In genomic region chrX:60831330-60832027, GRCm38 (mm10) we compare ENCODE assay signal across 11 mouse cellular contexts.
DNase-seq lines count a peak whose midpoint lies in the region; ATAC-seq and TF ChIP-seq lines count a peak whose summit lies in the region.
"Had no signal": no experiment of that assay in that cellular context is flagged by ENCODE, and none has a peak within 500 bp of the region (broad histone marks: within the 10 kb centered on the region; RNA-seq: fewer than 3 reads in every experiment).

No protein-coding gene starts in this region.

- 27% methylated on average over 21 of the region's 22 CpGs for WGBS in midbrain, embryonic 10.5 days
- WGBS in midbrain, embryonic 16.5 days: 17% methylated on average over 20 of the region's 22 CpGs
- WGBS in forebrain, embryonic 11.5 days: 22% methylated on average over 19 of the region's 22 CpGs
- WGBS in stomach, postnatal 0 days: 39% methylated on average over 20 of the region's 22 CpGs
- 34% methylated on average over 18 of the region's 22 CpGs for WGBS in lung, postnatal 0 days

- TF ChIP-seq CTCF in stomach, postnatal 0 days (IDR thresholded peaks at IDR 0.05; ENCODE audit: low read depth): no peak
- no peak for TF ChIP-seq CTCF in lung, postnatal 0 days (IDR thresholded peaks at IDR 0.05)

- DNase-seq in midbrain, embryonic 10.5 days (ENCODE audit: low spot score): peak; percentile 67
- DNase-seq in forebrain, embryonic 11.5 days (ENCODE audit: low spot score): peak; percentile 85
- peak; percentile 24 for DNase-seq in mesoderm, embryonic 11.5 days (ENCODE audit: low read depth, low spot score)
- peak; percentile 13 for DNase-seq in stomach, postnatal 0 days (ENCODE audit: low spot score)
- no peak for DNase-seq in lung, postnatal 0 days (ENCODE audit: low spot score)
- DNase-seq in spleen, postnatal 36 days (ENCODE audit: low spot score in 2 of 2): no peak
- no peak for DNase-seq in ovary, adult 18-20 months (ENCODE audit: low spot score)
- DNase-seq: adrenal gland, adult 8-10 months; cerebellum, adult 2 months had no signal

- H3K4me2 ChIP-seq in midbrain, embryonic 16.5 days (ENCODE audit: low read length): no peak overlapping the region
- H3K4me2 ChIP-seq in forebrain, embryonic 11.5 days (ENCODE audit: low read depth, low read length, severe bottlenecking): peak overlapping the region; percentile 34; the same call in 1 of the 2 replicates
- H3K4me2 ChIP-seq in stomach, postnatal 0 days (replicated peaks; ENCODE audit: low read depth): no peak overlapping the region
- H3K4me2 ChIP-seq in lung, postnatal 0 days (replicated peaks; ENCODE audit: low read depth, low read length): no peak overlapping the region
- H3K4me2 ChIP-seq: lung, embryonic 15.5 days had no signal

- no peak for ATAC-seq in midbrain, embryonic 16.5 days
- ATAC-seq in forebrain, embryonic 11.5 days (replicated peaks; ENCODE audit: low FRiP score): peak; percentile 95
- no peak for ATAC-seq in stomach, postnatal 0 days (ENCODE audit: low FRiP score, low TSS enrichment)
- ATAC-seq in lung, postnatal 0 days: no peak

- TF ChIP-seq EP300 in stomach, postnatal 0 days (optimal IDR thresholded peaks at IDR 0.05): no peak
- no peak for TF ChIP-seq EP300 in lung, postnatal 0 days (IDR thresholded peaks at IDR 0.05)

- no peak overlapping the region for H3K9ac ChIP-seq in midbrain, embryonic 16.5 days (ENCODE audit: low read depth, low read length)
- H3K9ac ChIP-seq in forebrain, embryonic 11.5 days (ENCODE audit: low read length): no peak overlapping the region
- no peak overlapping the region for H3K9ac ChIP-seq in stomach, postnatal 0 days (ENCODE audit: low read length)
- no peak overlapping the region for H3K9ac ChIP-seq in lung, postnatal 0 days (replicated peaks; ENCODE audit: low read depth)
- H3K9ac ChIP-seq: lung, embryonic 15.5 days had no signal

- peak overlapping the region; percentile 36; the same call in 1 of the 2 replicates for H3K4me3 ChIP-seq in midbrain, embryonic 10.5 days
- H3K4me3 ChIP-seq in midbrain, embryonic 16.5 days (ENCODE audit: low read depth, low read length): no peak overlapping the region; the same call in 1 of the 2 replicates
- no peak overlapping the region for H3K4me3 ChIP-seq in forebrain, embryonic 11.5 days (ENCODE audit: low read depth, low read length)
- no peak overlapping the region for H3K4me3 ChIP-seq in stomach, postnatal 0 days (ENCODE audit: low read depth, low read length)
- no peak overlapping the region for H3K4me3 ChIP-seq in lung, postnatal 0 days (ENCODE audit: low read depth, low read length)
- H3K4me3 ChIP-seq: lung, embryonic 15.5 days had no signal

- no peaks in the 10 kb centered on the region for H3K9me3 ChIP-seq in midbrain, embryonic 10.5 days (replicated peaks)
- no peaks in the 10 kb centered on the region for H3K9me3 ChIP-seq in midbrain, embryonic 16.5 days (replicated peaks; ENCODE audit: control insufficient read depth, low read length, poor library complexity, severe bottlenecking)
- no peaks in the 10 kb centered on the region for H3K9me3 ChIP-seq in forebrain, embryonic 11.5 days (ENCODE audit: control insufficient read depth, low read length)
- no peaks in the 10 kb centered on the region for H3K9me3 ChIP-seq in stomach, postnatal 0 days (ENCODE audit: control insufficient read depth, low read length)
- H3K9me3 ChIP-seq in lung, postnatal 0 days (ENCODE audit: low read length): no peaks in the 10 kb centered on the region
- H3K9me3 ChIP-seq: lung, embryonic 15.5 days had no signal

- H3K27ac ChIP-seq in midbrain, embryonic 10.5 days (replicated peaks): peak overlapping the region; percentile 84
- H3K27ac ChIP-seq in midbrain, embryonic 16.5 days (ENCODE audit: low read length): no peak overlapping the region
- no peak overlapping the region for H3K27ac ChIP-seq in forebrain, embryonic 11.5 days (ENCODE audit: low read depth, low read length)
- no peak overlapping the region for H3K27ac ChIP-seq in stomach, postnatal 0 days (replicated peaks)
- H3K27ac ChIP-seq in lung, postnatal 0 days (ENCODE audit: low read length): no peak overlapping the region
- H3K27ac ChIP-seq: lung, embryonic 15.5 days had no signal

- H3K36me3 ChIP-seq in midbrain, embryonic 10.5 days: no peaks in the 10 kb centered on the region
- no peaks in the 10 kb centered on the region for H3K36me3 ChIP-seq in midbrain, embryonic 16.5 days (ENCODE audit: control insufficient read depth, insufficient read depth, low read length)
- H3K36me3 ChIP-seq in forebrain, embryonic 11.5 days (ENCODE audit: control insufficient read depth, insufficient read depth, low read length): no peaks in the 10 kb centered on the region
- H3K36me3 ChIP-seq in stomach, postnatal 0 days (ENCODE audit: control insufficient read depth, insufficient read depth, low read length): no peaks in the 10 kb centered on the region
- H3K36me3 ChIP-seq in lung, postnatal 0 days (ENCODE audit: insufficient read depth, low read length): no peaks in the 10 kb centered on the region
- H3K36me3 ChIP-seq: lung, embryonic 15.5 days had no signal

- H3K4me1 ChIP-seq in midbrain, embryonic 10.5 days: peaks cover 13% of the 10 kb centered on the region
- no peaks in the 10 kb centered on the region for H3K4me1 ChIP-seq in midbrain, embryonic 16.5 days (ENCODE audit: control insufficient read depth, insufficient read depth, low read length)
- H3K4me1 ChIP-seq in forebrain, embryonic 11.5 days (replicated peaks; ENCODE audit: control insufficient read depth, insufficient read depth, low read length): no peaks in the 10 kb centered on the region; the same call in 1 of the 2 replicates
- no peaks in the 10 kb centered on the region for H3K4me1 ChIP-seq in stomach, postnatal 0 days (replicated peaks; ENCODE audit: control insufficient read depth, insufficient read depth)
- H3K4me1 ChIP-seq in lung, postnatal 0 days (ENCODE audit: insufficient read depth, low read depth, low read length): no peaks in the 10 kb centered on the region
- H3K4me1 ChIP-seq: lung, embryonic 15.5 days had no signal

- H3K27me3 ChIP-seq in midbrain, embryonic 10.5 days (ENCODE audit: low read depth, poor library complexity, severe bottlenecking): no peaks in the 10 kb centered on the region
- H3K27me3 ChIP-seq in midbrain, embryonic 16.5 days (ENCODE audit: control insufficient read depth, insufficient read depth, low read depth, low read length): no peaks in the 10 kb centered on the region
- H3K27me3 ChIP-seq in forebrain, embryonic 11.5 days (ENCODE audit: control insufficient read depth, insufficient read depth, low read length): no peaks in the 10 kb centered on the region
- H3K27me3 ChIP-seq in stomach, postnatal 0 days (ENCODE audit: control insufficient read depth, insufficient read depth, low read length): no peaks in the 10 kb centered on the region
- H3K27me3 ChIP-seq in lung, postnatal 0 days (replicated peaks; ENCODE audit: insufficient read depth, low read length): no peaks in the 10 kb centered on the region
- H3K27me3 ChIP-seq: lung, embryonic 15.5 days had no signal

Comparison
In these comparisons a context has a peak if more than half of its experiments do, and no peak if none do; other contexts are left out.
1. DNase-seq: peak in midbrain, embryonic 10.5 days (single experiment), forebrain, embryonic 11.5 days (single experiment), mesoderm, embryonic 11.5 days (single experiment) and stomach, postnatal 0 days (single experiment); none in lung, postnatal 0 days (single experiment), spleen, postnatal 36 days (0 of 2) and ovary, adult 18-20 months (single experiment).